Mouse (Mus musculus) heart, embryonic 16.5 days (tissue): ENCODE measurements around the gene Slc1a4. TPM values are rescaled to one million over a fixed set of nuclear protein-coding genes. Genes with fewer than 3 reads are reported as not detected.

Experiments used
- polyA plus RNA-seq: library from polyadenylated mRNA; unstranded; fragments of >200 nt; fragmentation: Nextera tagmentation; extraction: Ambion mirVana; gene quantifications from 2 replicates; pipeline ENCODE4 v1.2.1, GENCODE M21; 2015

Gene Slc1a4
- polyA plus RNA-seq, 1 experiment from 2014 or later = 8.3 TPM

Other genes with a start within 250 kb of the Slc1a4 start
- gene Actr2, start 219.8 kb downstream of the Slc1a4 start, polyA plus RNA-seq = 72.0 and 83.5 TPM in 2 replicates
- 194 and 228 TPM in 2 replicates for gene Rab1a, start 131.3 kb downstream of the Slc1a4 start, polyA plus RNA-seq
- gene Cep68, start 83.3 kb downstream of the Slc1a4 start, polyA plus RNA-seq = 30.7 and 31.8 TPM in 2 replicates
- 30.9 and 37.0 TPM in 2 replicates for gene Sertad2, start 210.5 kb upstream of the Slc1a4 start, polyA plus RNA-seq